Mouse (Mus musculus): ENCODE data around the gene Olfm1. TPM values are rescaled to one million over a fixed set of nuclear protein-coding genes. Genes with fewer than 3 reads are reported as not detected.

Olfm1 gene
- total RNA-seq (2014; rRNA removed; ENCODE audit: low replicate concordance) = 4.7 and 6.1 TPM in 2 replicates
- 4.0 and 5.7 TPM in 2 replicates for polyA plus RNA-seq (2015; fragmentation: Nextera tagmentation; extraction: Ambion mirVana)

DNA sequence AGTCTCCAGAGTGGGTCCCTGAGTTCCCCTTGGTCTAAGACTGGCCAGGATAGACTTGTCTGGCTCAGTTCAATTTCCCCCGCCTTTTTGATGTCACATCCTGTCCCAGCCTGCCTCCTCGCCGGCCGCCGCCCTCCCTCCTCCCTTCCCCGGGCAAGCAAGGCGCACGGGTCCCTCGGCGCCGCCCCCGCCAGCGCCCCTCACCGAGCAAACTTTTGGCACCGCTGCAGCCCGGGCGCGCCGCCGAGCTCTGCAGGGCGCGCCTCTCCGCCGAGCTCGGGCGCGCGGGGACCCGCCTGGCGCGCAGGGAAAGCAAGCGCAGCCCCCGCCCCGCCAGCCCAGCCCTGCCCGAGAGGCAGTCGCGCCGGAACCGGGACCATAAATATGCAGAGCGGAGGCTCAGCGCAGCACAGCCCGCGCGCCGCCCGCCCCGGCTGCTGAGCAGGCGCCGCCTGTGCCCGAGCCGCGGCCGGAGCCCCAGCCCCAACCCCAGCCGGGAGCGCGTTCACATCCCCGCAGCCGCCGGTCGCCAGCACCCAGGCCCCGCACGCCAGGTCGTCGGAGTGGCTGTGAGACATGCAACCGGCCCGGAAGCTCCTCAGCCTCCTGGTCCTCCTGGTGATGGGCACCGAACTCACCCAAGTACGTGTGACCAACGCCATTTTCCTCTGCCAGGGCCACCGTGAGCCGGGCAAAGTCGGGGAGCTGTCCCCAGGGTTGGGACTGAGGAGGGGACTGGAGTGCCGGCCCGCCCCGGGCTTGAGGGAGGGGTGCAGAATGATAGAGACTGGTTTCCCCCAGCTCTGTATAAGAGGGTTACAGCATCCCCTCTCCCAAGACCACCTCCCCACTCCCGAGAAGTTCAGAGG, at the start of gene Olfm1:
TSS of gene Olfm1 (plus strand) at position 172 of the 869 bp plus-strand sequence.
- DNase-seq (ENCODE audit: low spot score) (peak; percentile 48), ATAC-seq (ENCODE audit: insufficient read depth, low read depth) (peak; percentile 65)
- TF ChIP-seq EP300 (IDR thresholded peaks at IDR 0.05; ENCODE audit: low read depth) (no peak), CTCF (IDR thresholded peaks at IDR 0.05; ENCODE audit: low read depth) (no peak)
- H3K27ac ChIP-seq (ENCODE audit: low read depth) = no peak within 1 kb of the TSS
- H3K36me3 ChIP-seq (replicated peaks; ENCODE audit: control insufficient read depth, insufficient read depth, low read length) = no peaks in the 10 kb centered on the region
- peaks cover 50% of the 10 kb centered on the region for H3K27me3 ChIP-seq (ENCODE audit: control insufficient read depth, insufficient read depth, low read length)
- no peaks in the 10 kb centered on the region for H3K9me3 ChIP-seq (replicated peaks; ENCODE audit: control insufficient read depth, low read length)
- H3K4me3 ChIP-seq (ENCODE audit: low read depth, low read length) = peak within 1 kb of the TSS; percentile 60
- WGBS = under 1% methylated on average over 72 of the region's 76 CpGs
- 0 out of 2 replicates have a peak, but pooled peaks cover 3% of the 10 kb centered on the region for H3K4me1 ChIP-seq (ENCODE audit: control insufficient read depth, insufficient read depth)
- peak within 1 kb of the TSS; percentile 40 for H3K9ac ChIP-seq (replicated peaks; ENCODE audit: low read depth, low read length)
- peak within 1 kb of the TSS; percentile 88 for H3K4me2 ChIP-seq (ENCODE audit: low read depth, low read length)

DNA sequence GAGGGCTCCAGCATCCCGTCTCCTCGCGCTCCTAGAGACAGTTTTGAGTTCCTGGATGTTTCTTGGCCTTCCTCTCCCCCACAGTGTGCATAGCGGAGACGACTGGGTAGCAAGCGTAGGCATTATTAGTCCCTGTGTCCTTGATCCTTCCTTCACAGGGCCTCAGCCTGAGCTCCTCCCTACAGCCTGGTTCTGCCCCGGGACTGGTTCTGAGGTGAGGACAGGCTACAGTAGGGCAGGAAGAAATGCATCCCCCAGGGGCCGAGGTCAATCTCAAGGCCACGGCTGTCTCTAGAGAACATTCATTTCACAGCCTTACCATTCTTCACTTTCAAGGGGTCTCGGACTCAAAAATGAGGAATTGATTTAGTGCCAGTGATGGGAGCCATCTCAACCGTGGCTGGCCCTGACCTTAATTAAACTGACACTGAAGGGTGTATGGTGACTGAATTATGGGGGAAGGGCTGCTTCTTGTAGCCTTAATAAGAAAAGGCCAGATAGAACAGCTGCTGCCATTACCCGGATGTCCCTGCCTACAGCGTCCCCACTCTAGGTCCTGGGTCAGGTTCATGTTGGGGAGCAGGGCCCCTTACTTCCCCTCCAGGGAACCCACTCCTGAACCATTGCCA, 49.3 kb upstream of the Olfm1 start:
- 74% methylated on average over 13 of the region's 13 CpGs for WGBS
- H3K9me3 ChIP-seq (replicated peaks; ENCODE audit: control insufficient read depth, low read length) = no peaks in the 10 kb centered on the region; the same call in 1 of the 2 replicates
- no peak for TF ChIP-seq EP300 (IDR thresholded peaks at IDR 0.05; ENCODE audit: low read depth)
- TF ChIP-seq CTCF (IDR thresholded peaks at IDR 0.05; ENCODE audit: low read depth) = no peak

DNA sequence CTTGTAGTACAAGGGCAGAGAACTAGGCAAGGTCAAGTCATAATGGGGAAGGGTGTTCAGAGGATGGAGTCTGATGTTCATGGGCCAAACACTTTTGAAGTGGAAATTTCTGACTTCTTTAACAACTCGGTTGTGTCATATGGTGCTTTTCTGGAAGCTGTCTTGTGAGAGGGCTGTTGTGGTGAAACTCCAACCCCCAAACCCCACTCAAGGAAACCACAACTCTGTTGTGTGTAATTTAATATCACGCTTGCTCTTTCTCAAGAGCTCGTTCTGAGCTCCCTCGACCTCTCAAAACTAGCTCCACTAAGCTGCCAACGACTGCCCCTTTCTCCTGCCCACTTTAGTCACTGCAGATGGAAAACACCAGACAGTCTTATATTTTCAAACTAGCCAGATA, 47.1 kb upstream of the Olfm1 start:
- no peaks in the 10 kb centered on the region for H3K36me3 ChIP-seq (replicated peaks; ENCODE audit: control insufficient read depth, insufficient read depth, low read length)
- H3K27me3 ChIP-seq (ENCODE audit: control insufficient read depth, insufficient read depth, low read length) = no peaks in the 10 kb centered on the region
- no peak for ATAC-seq (ENCODE audit: insufficient read depth, low read depth)
- H3K4me2 ChIP-seq (ENCODE audit: low read depth, low read length) = no peak overlapping the region
- no peak overlapping the region for H3K27ac ChIP-seq (ENCODE audit: low read depth)
- no peak for TF ChIP-seq CTCF (IDR thresholded peaks at IDR 0.05; ENCODE audit: low read depth)
- no peak for TF ChIP-seq EP300 (IDR thresholded peaks at IDR 0.05; ENCODE audit: low read depth)
- H3K4me3 ChIP-seq (ENCODE audit: low read depth, low read length) = no peak overlapping the region
- H3K4me1 ChIP-seq (ENCODE audit: control insufficient read depth, insufficient read depth) = no peaks in the 10 kb centered on the region
- 78% methylated on average over 5 of the region's 5 CpGs for WGBS
- no peak for DNase-seq (ENCODE audit: low spot score)
- H3K9me3 ChIP-seq (replicated peaks; ENCODE audit: control insufficient read depth, low read length) = no peaks in the 10 kb centered on the region; the same call in 1 of the 2 replicates
- H3K9ac ChIP-seq (replicated peaks; ENCODE audit: low read depth, low read length) = no peak overlapping the region

More for the DNA sequence above, 49.3 kb upstream of the Olfm1 start:
- Histone ChIP-seq H3K4me2 (ENCODE audit: low read depth, low read length) (no peak overlapping the region), H3K27ac (ENCODE audit: low read depth) (no peak overlapping the region), H3K9ac (replicated peaks; ENCODE audit: low read depth, low read length) (no peak overlapping the region), H3K36me3 (replicated peaks; ENCODE audit: control insufficient read depth, insufficient read depth, low read length) (no peaks in the 10 kb centered on the region), H3K4me3 (ENCODE audit: low read depth, low read length) (no peak overlapping the region), H3K27me3 (ENCODE audit: control insufficient read depth, insufficient read depth, low read length) (no peaks in the 10 kb centered on the region), H3K4me1 (ENCODE audit: control insufficient read depth, insufficient read depth) (no peaks in the 10 kb centered on the region)
- no peak for ATAC-seq (ENCODE audit: insufficient read depth, low read depth)
- DNase-seq (ENCODE audit: low spot score) = no peak

DNA sequence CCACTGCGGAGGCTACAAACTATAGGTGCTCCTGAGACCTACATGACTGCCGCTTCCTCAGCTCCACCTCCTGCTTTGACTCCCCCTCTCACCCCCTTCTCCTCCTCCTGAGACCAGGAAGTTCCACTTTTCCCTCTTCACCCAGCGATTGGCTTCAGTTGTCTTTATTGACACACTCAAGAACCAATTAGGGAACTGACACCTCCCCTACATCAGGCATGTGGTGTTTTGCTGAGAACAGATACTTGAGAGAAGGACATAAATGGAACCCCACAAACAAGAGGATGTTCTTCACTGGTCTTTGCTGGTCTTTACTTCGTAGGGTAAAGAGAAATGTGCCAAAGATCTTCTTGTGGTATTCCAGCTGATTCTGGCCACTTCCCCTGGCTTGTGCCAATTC, 46.6 kb upstream of the Olfm1 start:
- no peak overlapping the region for H3K9ac ChIP-seq (replicated peaks; ENCODE audit: low read depth, low read length)
- no peak overlapping the region for H3K4me2 ChIP-seq (ENCODE audit: low read depth, low read length)
- no peaks in the 10 kb centered on the region for H3K4me1 ChIP-seq (ENCODE audit: control insufficient read depth, insufficient read depth)
- no peak overlapping the region for H3K4me3 ChIP-seq (ENCODE audit: low read depth, low read length)
- H3K9me3 ChIP-seq (replicated peaks; ENCODE audit: control insufficient read depth, low read length) = no peaks in the 10 kb centered on the region; the same call in 1 of the 2 replicates
- TF ChIP-seq CTCF (IDR thresholded peaks at IDR 0.05; ENCODE audit: low read depth) = no peak
- TF ChIP-seq EP300 (IDR thresholded peaks at IDR 0.05; ENCODE audit: low read depth) = no peak
- H3K27ac ChIP-seq (ENCODE audit: low read depth) = no peak overlapping the region
- no peaks in the 10 kb centered on the region for H3K36me3 ChIP-seq (replicated peaks; ENCODE audit: control insufficient read depth, insufficient read depth, low read length)
- H3K27me3 ChIP-seq (ENCODE audit: control insufficient read depth, insufficient read depth, low read length) = no peaks in the 10 kb centered on the region
- ATAC-seq (ENCODE audit: insufficient read depth, low read depth) (no peak), DNase-seq (ENCODE audit: low spot score) (no peak)
- 66% methylated on average over 4 of the region's 4 CpGs for WGBS

DNA sequence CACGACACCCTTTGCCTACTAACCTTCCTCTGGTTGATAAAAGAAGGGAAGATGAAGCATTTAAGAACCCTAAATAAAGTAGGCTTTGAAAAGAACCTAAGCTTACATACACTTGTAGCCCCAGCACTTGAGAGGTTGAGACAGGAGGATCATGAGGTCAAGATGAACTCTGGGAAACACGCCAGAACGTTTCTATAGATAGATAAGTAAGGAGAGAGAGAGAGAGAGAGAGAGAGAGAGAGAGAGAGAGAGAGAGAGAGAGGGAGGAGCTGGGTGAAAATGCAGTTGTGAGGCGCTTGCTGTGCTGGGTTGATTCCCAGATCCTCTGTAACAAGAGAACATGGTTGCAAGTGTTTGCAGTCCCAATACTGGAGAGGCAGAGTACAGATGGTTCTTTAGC, 46.1 kb upstream of the Olfm1 start:
- H3K4me2 ChIP-seq (ENCODE audit: low read depth, low read length) = no peak overlapping the region
- no peaks in the 10 kb centered on the region for H3K4me1 ChIP-seq (ENCODE audit: control insufficient read depth, insufficient read depth)
- 43% methylated on average over 4 of the region's 4 CpGs for WGBS
- no peak overlapping the region for H3K4me3 ChIP-seq (ENCODE audit: low read depth, low read length)
- DNase-seq (ENCODE audit: low spot score) = no peak
- no peak overlapping the region for H3K9ac ChIP-seq (replicated peaks; ENCODE audit: low read depth, low read length)
- no peaks in the 10 kb centered on the region for H3K36me3 ChIP-seq (replicated peaks; ENCODE audit: control insufficient read depth, insufficient read depth, low read length)
- TF ChIP-seq CTCF (IDR thresholded peaks at IDR 0.05; ENCODE audit: low read depth) = no peak
- TF ChIP-seq EP300 (IDR thresholded peaks at IDR 0.05; ENCODE audit: low read depth) = no peak
- no peaks in the 10 kb centered on the region for H3K27me3 ChIP-seq (ENCODE audit: control insufficient read depth, insufficient read depth, low read length)
- no peak overlapping the region for H3K27ac ChIP-seq (ENCODE audit: low read depth)
- H3K9me3 ChIP-seq (replicated peaks; ENCODE audit: control insufficient read depth, low read length) = no peaks in the 10 kb centered on the region; the same call in 1 of the 2 replicates
- no peak for ATAC-seq (ENCODE audit: insufficient read depth, low read depth)

All from heart, postnatal 0 days (tissue).